Mouse (Mus musculus) ES-E14 (cell line): ENCODE data around the gene Efhc1. TPM values are rescaled to one million over a fixed set of nuclear protein-coding genes. Genes with fewer than 3 reads are reported as not detected.

Source experiments
- DNase-seq: peaks from one replicate; pipeline ENCODE4 v3.0.0-alpha.2; 2013; ENCODE audit warnings: low read depth, low spot score
- H3K27ac ChIP-seq: 2 replicates; pipeline ENCODE4 v1.5.1; 2012; ENCODE audit warnings: low read depth, mild to moderate bottlenecking, low read length, moderate library complexity, mixed read lengths; ENCODE audit not compliant: poor library complexity, insufficient read depth, severe bottlenecking
- H3K36me3 ChIP-seq: 2 replicates; pipeline ENCODE4 v1.6.1; 2012; ENCODE audit warnings: mild to moderate bottlenecking, low read length, moderate library complexity, mixed read lengths; ENCODE audit not compliant: control insufficient read depth, poor library complexity, insufficient read depth, severe bottlenecking
- H3K4me1 ChIP-seq, 2 experiments: fragments of 150-350 bp in 1 of 2; sonication (generic) in 1 of 2; 2 replicates each; pipeline ENCODE4 v1.6.1; 2012; ENCODE audit warnings: low read length in 2 of 2, mild to moderate bottlenecking in 1 of 2, mixed read lengths in 1 of 2; ENCODE audit not compliant: control insufficient read depth in 2 of 2, insufficient read depth in 2 of 2, poor library complexity in 1 of 2
- H3K4me3 ChIP-seq, 2 experiments: fragments of 150-350 bp in 1 of 2; sonication (generic) in 1 of 2; 2 replicates each; pipeline ENCODE4 v1.5.1; 2012; ENCODE audit warnings: low read length in 2 of 2, low read depth in 1 of 2, mild to moderate bottlenecking in 1 of 2, mixed read lengths in 1 of 2; ENCODE audit not compliant: insufficient read depth in 1 of 2, poor library complexity in 1 of 2, severe bottlenecking in 1 of 2
- H3K9ac ChIP-seq: 2 replicates; pipeline ENCODE4 v1.6.1; 2012; ENCODE audit warnings: low read depth, mild to moderate bottlenecking, low read length, mixed read lengths; ENCODE audit not compliant: poor library complexity, insufficient read depth, severe bottlenecking
- H3K9me3 ChIP-seq: fragments of 150-350 bp; sonication (generic); 2 replicates; pipeline ENCODE4 v1.6.1; 2012; ENCODE audit warnings: low read depth, mild to moderate bottlenecking, low read length; ENCODE audit not compliant: control insufficient read depth, insufficient read depth
- CHD2 ChIP-seq: IDR thresholded peaks from 2 replicates; pipeline ENCODE4 v1.6.1; 2014; ENCODE audit warnings: mild to moderate bottlenecking, low read depth, low read length, inconsistent platforms
- HCFC1 ChIP-seq: IDR thresholded peaks from 2 replicates; pipeline ENCODE4 v1.6.1; 2012; ENCODE audit warnings: low read length, inconsistent platforms, borderline replicate concordance; ENCODE audit not compliant: insufficient read depth
- MAFK ChIP-seq: IDR thresholded peaks from 2 replicates; pipeline ENCODE4 v1.6.1; 2014; ENCODE audit warnings: mild to moderate bottlenecking, low read depth, low read length, inconsistent platforms; ENCODE audit not compliant: insufficient read depth
- ZC3H11A ChIP-seq: IDR thresholded peaks from 2 replicates; pipeline ENCODE4 v1.6.1; 2012; ENCODE audit warnings: low read depth, mild to moderate bottlenecking, inconsistent platforms, low read length, borderline replicate concordance
- ZNF384 ChIP-seq: IDR thresholded peaks from 2 replicates; pipeline ENCODE4 v1.6.1; 2012; ENCODE audit warnings: low read depth, low read length, inconsistent platforms
- in situ Hi-C, 2 experiments: fragments of 600-800 bp; cut with MboI; formaldehyde crosslinking; loops; one replicate each; pipeline ENCODE4 v1.15.1; 2025; ENCODE audit warnings: low sequenced_read_pairs in 2 of 2, inconsistent platforms in 1 of 2; ENCODE audit not compliant: unreplicated experiment in 2 of 2
- total RNA-seq: library from RNA; depleted of rRNA; stranded (reverse); fragments of 300-350 nt; gene quantifications from 2 replicates; pipeline ENCODE4 v1.2.3, GENCODE M21; 2012

The Efhc1 gene
- total RNA-seq, 1 experiment: 1.7 TPM

DNA sequence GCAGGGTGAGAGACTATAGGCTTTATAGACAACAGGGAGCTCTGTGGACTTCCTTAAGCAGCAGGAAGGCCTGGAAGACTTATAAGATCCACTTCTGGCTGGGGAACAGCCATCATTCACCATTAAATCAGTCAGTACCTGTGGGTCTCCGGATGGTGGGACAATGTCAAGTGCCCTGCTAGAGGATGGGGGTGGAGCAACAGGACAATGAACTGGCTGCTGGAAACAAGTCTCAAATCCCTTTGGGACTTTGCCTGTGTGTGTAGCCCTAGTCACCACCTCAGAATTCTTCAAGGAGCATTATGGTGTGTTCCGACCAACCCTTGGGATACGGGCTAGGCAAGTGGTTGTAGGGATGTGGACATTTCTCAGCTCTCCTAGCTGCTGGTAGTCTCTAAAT lies 71.7 kb downstream of the Efhc1 start:
- TF ChIP-seq ZC3H11A (no peak), CHD2 (no peak)
- DNase-seq: no peak
- no peaks in the 10 kb centered on the region for H3K4me1 ChIP-seq
- H3K9ac ChIP-seq: no peak overlapping the region
- no peak overlapping the region for H3K27ac ChIP-seq
- in situ Hi-C loops: no loop called here
- H3K4me3 ChIP-seq: no peak overlapping the region
- no peaks in the 10 kb centered on the region for H3K36me3 ChIP-seq
- no peaks in the 10 kb centered on the region for H3K9me3 ChIP-seq

DNA sequence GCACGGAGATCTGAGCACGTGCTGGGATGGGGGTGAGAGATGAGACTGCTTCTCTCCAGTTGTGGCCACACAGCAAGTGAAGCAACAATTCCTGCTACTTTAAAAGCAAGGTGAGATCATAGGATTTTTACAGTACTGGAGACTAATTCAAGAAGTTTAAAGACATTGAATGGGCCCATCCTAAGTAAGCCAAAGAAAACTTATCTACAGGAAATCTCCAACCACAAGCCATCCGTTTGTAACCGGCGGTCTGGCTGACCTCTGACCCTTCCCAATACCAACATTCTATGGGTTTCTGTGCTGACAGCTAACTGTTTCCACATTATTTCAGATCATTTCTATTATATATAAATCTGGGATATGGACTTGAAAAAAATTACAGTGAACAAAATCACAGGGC lies 73.8 kb downstream of the Efhc1 start:
- in situ Hi-C loops: no loop called here
- H3K36me3 ChIP-seq: no peaks in the 10 kb centered on the region

DNA sequence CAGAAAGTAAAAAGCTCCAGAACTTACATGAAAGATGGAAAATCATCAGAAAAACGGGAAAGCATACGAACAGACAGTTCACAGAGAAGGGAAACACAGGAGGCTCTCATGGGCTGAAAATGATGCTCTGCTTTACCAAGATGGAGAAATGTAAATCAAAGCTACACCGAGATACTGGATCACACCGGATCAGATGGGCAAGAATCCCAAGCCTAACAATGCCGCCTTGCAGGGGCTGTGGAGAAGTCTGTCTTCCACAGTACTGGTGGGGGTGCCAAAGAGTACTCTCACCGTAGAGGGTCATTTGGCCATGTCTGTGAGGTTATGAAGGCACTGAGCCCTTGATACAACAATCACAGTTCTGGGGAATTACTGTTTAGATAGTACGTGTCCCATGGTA lies 75.1 kb downstream of the Efhc1 start:
- no peak overlapping the region for H3K9ac ChIP-seq
- H3K4me3 ChIP-seq: no peak overlapping the region
- H3K9me3 ChIP-seq: no peaks in the 10 kb centered on the region
- no peaks in the 10 kb centered on the region for H3K36me3 ChIP-seq
- H3K27ac ChIP-seq: no peak overlapping the region
- TF ChIP-seq ZNF384: no peak
- TF ChIP-seq HCFC1: no peak
- no peak for TF ChIP-seq ZC3H11A
- no peak for TF ChIP-seq CHD2
- TF ChIP-seq MAFK: no peak
- H3K4me1 ChIP-seq: no peaks in the 10 kb centered on the region
- in situ Hi-C loops: no loop called here
- no peak for DNase-seq

More for the DNA sequence above, 73.8 kb downstream of the Efhc1 start:
- no peak for TF ChIP-seq CHD2
- TF ChIP-seq ZC3H11A: no peak
- no peak for TF ChIP-seq ZNF384
- TF ChIP-seq HCFC1: no peak
- TF ChIP-seq MAFK: no peak
- DNase-seq: no peak
- Histone ChIP-seq H3K9ac (no peak overlapping the region), H3K27ac (no peak overlapping the region), H3K9me3 (no peaks in the 10 kb centered on the region), H3K4me3 (no peak overlapping the region), H3K4me1 (no peaks in the 10 kb centered on the region)

DNA sequence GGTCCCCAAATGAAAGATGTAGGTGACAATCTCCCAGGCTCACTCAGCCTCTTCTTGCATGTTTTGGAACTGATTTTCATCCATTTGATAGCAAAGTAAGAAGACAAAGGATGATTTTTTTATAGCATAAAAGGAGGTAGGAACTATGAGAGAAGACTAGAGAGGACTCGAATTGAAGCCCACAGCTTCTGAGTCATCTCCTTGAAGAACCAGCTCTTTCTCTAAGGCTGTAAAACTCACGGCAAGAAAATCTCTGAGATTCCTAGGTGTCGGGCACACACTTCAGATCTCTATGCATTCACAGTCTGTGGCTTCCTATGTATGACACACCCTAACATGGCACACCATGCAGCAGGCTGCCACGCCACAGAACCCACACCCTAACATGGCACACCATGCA lies 77.6 kb downstream of the Efhc1 start:
- no peak overlapping the region for H3K4me3 ChIP-seq
- in situ Hi-C loops: no loop called here
- H3K4me1 ChIP-seq: no peaks in the 10 kb centered on the region
- no peak overlapping the region for H3K9ac ChIP-seq
- no peaks in the 10 kb centered on the region for H3K9me3 ChIP-seq
- DNase-seq: no peak
- H3K27ac ChIP-seq: no peak overlapping the region
- no peak for TF ChIP-seq MAFK
- no peak for TF ChIP-seq HCFC1
- TF ChIP-seq CHD2: no peak
- TF ChIP-seq ZNF384: no peak
- no peak for TF ChIP-seq ZC3H11A
- H3K36me3 ChIP-seq: no peaks in the 10 kb centered on the region

DNA sequence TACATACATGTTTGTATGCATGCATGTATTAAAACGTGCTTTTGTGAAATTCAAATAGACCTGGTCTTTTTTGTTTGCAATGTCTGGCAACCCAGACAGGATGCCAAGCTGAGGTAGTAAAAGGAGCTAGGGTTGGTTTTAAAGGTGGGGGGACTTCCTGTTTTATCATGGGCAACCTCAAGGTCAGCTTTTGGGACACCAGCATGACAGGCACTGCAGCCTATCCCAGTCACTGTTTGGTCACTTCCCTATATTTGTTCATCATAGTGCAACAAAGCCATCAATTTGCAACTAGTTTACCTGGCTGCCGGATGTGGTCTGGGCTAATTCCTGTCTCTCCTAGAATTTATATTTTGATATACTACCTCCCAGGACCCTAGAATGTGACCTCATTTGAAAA lies 80.2 kb downstream of the Efhc1 start:
- no peaks in the 10 kb centered on the region for H3K36me3 ChIP-seq
- in situ Hi-C loops: no loop called here

More for the DNA sequence above, 80.2 kb downstream of the Efhc1 start:
- no peak overlapping the region for H3K27ac ChIP-seq
- H3K9ac ChIP-seq: no peak overlapping the region
- DNase-seq: no peak
- TF ChIP-seq HCFC1 (no peak), ZC3H11A (no peak), ZNF384 (no peak)
- H3K9me3 ChIP-seq: no peaks in the 10 kb centered on the region
- no peak overlapping the region for H3K4me3 ChIP-seq
- no peaks in the 10 kb centered on the region for H3K4me1 ChIP-seq
